Mouse (Mus musculus) common myeloid progenitor, adult 5-6 weeks (primary cell): ENCODE data around the gene Rnf182. TPM values are rescaled to one million over a fixed set of nuclear protein-coding genes. Genes with fewer than 3 reads are reported as not detected.

Source experiments
- ATAC-seq: replicated peaks from 2 replicates; pipeline ENCODE4 v1.8.0; 2016; ENCODE audit warnings: low read depth, mild to moderate bottlenecking, moderate TSS enrichment, inconsistent platforms; ENCODE audit not compliant: poor library complexity, severe bottlenecking
- total RNA-seq: library from RNA; stranded (forward); fragments of 200-1000, 187-1606 nt; gene quantifications from 2 replicates; pipeline ENCODE4 v1.2.3, GENCODE M21; 2017

Rnf182 gene
- total RNA-seq, 1 experiment from 2014 or later, result not detected

- ATAC-seq, result no peak
Measured at GRCm38 (mm10) chr13:43688065-43688464, 72.6 kb downstream of the Rnf182 start.

GRCm38 (mm10) chr13:43691755-43692154 is 76.2 kb downstream of the Rnf182 start:
- ATAC-seq, result no peak

- no peak for ATAC-seq
Measured at GRCm38 (mm10) chr13:43695521-43695920, 80.0 kb downstream of the Rnf182 start.

- no peak for ATAC-seq
Measured at GRCm38 (mm10) chr13:43696011-43696410, 80.5 kb downstream of the Rnf182 start.

- ATAC-seq, result no peak
Measured at GRCm38 (mm10) chr13:43698506-43698905, 83.0 kb downstream of the Rnf182 start.

GRCm38 (mm10) chr13:43703471-43703870 is 88.0 kb downstream of the Rnf182 start:
- ATAC-seq, result no peak

- no peak for ATAC-seq
Measured at GRCm38 (mm10) chr13:43704533-43705116, 89.1 kb downstream of the Rnf182 start.

GRCm38 (mm10) chr13:43706387-43706786 is 90.9 kb downstream of the Rnf182 start:
- no peak for ATAC-seq

GRCm38 (mm10) chr13:43709529-43709928 is 94.0 kb downstream of the Rnf182 start:
- ATAC-seq, result no peak

GRCm38 (mm10) chr13:43711708-43712314 is 96.3 kb downstream of the Rnf182 start:
- no peak for ATAC-seq

GRCm38 (mm10) chr13:43714741-43715140 is 99.2 kb downstream of the Rnf182 start:
- ATAC-seq, result no peak

- no peak for ATAC-seq
Measured at GRCm38 (mm10) chr13:43715466-43715865, 100.0 kb downstream of the Rnf182 start.

- no peak for ATAC-seq
Measured at GRCm38 (mm10) chr13:43716514-43717036, 101.1 kb downstream of the Rnf182 start.

- ATAC-seq, result no peak
Measured at GRCm38 (mm10) chr13:43718173-43718572, 102.7 kb downstream of the Rnf182 start.

GRCm38 (mm10) chr13:43720496-43720895 is 105.0 kb downstream of the Rnf182 start:
- ATAC-seq, result no peak

Other genes with a start within 250 kb of the Rnf182 start
- gene Nol7, start 217.3 kb upstream of the Rnf182 start, total RNA-seq, result 293 and 307 TPM in 2 replicates
- gene Ranbp9, start 134.4 kb upstream of the Rnf182 start, total RNA-seq, result 76.8 and 87.2 TPM in 2 replicates
- gene Mcur1, start 55.5 kb upstream of the Rnf182 start, total RNA-seq, result 18.7 and 20.2 TPM in 2 replicates
- gene Cd83, start 169.1 kb downstream of the Rnf182 start, total RNA-seq, result 0.68 TPM in 1 of 2 replicates, not detected in the other